Mouse (Mus musculus): ENCODE results near the gene Cgrrf1. TPM values are rescaled to one million over a fixed set of nuclear protein-coding genes. Genes with fewer than 3 reads are reported as not detected.
A peak's percentile ranks its signal among the peaks of the same experiment; 100 is the strongest.
"Not testable (repeated sequence)": the region's sequence is repeated elsewhere in the genome, so short reads cannot be mapped to it uniquely, and the experiment has no call there.

The Cgrrf1 gene
- polyA plus RNA-seq, 1 experiment from 2014 or later, result 27.4 TPM

GRCm38 (mm10) chr14:46803259-46803658 is 28.7 kb upstream of the Cgrrf1 start:
- Histone ChIP-seq H3K9me3 (no peaks in the 10 kb centered on the region), H3K27me3 (no peaks in the 10 kb centered on the region), H3K4me3 (no peak overlapping the region), H3K4me1 (no peaks in the 10 kb centered on the region), H3K27ac (replicated peaks) (no peak overlapping the region), H3K9ac (replicated peaks) (no peak overlapping the region), H3K36me3 (peaks cover 13% of the 10 kb centered on the region; the same call in 1 of the 2 replicates), H3K4me2 (replicated peaks) (no peak overlapping the region)
- ATAC-seq (ENCODE audit: low FRiP score, low read depth), result no peak
- 86% methylated on average over 4 of the region's 4 CpGs for WGBS

GRCm38 (mm10) chr14:46803791-46804190 is 28.1 kb upstream of the Cgrrf1 start:
- no peak for ATAC-seq (ENCODE audit: low FRiP score, low read depth)

GRCm38 (mm10) chr14:46806186-46806585 is 25.7 kb upstream of the Cgrrf1 start:
- no peaks in the 10 kb centered on the region for H3K27me3 ChIP-seq
- no peak for ATAC-seq (ENCODE audit: low FRiP score, low read depth)
- H3K4me3 ChIP-seq, result no peak overlapping the region
- no peaks in the 10 kb centered on the region for H3K9me3 ChIP-seq
- H3K4me2 ChIP-seq (replicated peaks), result no peak overlapping the region
- peaks cover 20% of the 10 kb centered on the region for H3K36me3 ChIP-seq
- H3K27ac ChIP-seq (replicated peaks), result no peak overlapping the region
- 84% methylated on average over 5 of the region's 5 CpGs for WGBS
- no peak overlapping the region for H3K9ac ChIP-seq (replicated peaks)
- H3K4me1 ChIP-seq, result no peaks in the 10 kb centered on the region

More at GRCm38 (mm10) chr14:46803791-46804190, 28.1 kb upstream of the Cgrrf1 start:
- no peaks in the 10 kb centered on the region for H3K9me3 ChIP-seq
- WGBS, result 91% methylated on average over 1 of the region's 1 CpGs
- H3K4me3 ChIP-seq, result no peak overlapping the region
- H3K36me3 ChIP-seq, result peaks cover 13% of the 10 kb centered on the region; the same call in 1 of the 2 replicates
- H3K4me2 ChIP-seq (replicated peaks), result no peak overlapping the region
- no peak overlapping the region for H3K27ac ChIP-seq (replicated peaks)
- H3K9ac ChIP-seq (replicated peaks), result no peak overlapping the region
- no peaks in the 10 kb centered on the region for H3K4me1 ChIP-seq
- H3K27me3 ChIP-seq, result no peaks in the 10 kb centered on the region

GRCm38 (mm10) chr14:46807927-46808326 is 24.0 kb upstream of the Cgrrf1 start:
- H3K9me3 ChIP-seq, result no peaks in the 10 kb centered on the region
- H3K4me1 ChIP-seq, result no peaks in the 10 kb centered on the region
- H3K4me3 ChIP-seq, result no peak overlapping the region
- no peak overlapping the region for H3K4me2 ChIP-seq (replicated peaks)
- no peaks in the 10 kb centered on the region for H3K27me3 ChIP-seq
- ATAC-seq (ENCODE audit: low FRiP score, low read depth), result no peak
- H3K9ac ChIP-seq (replicated peaks), result no peak overlapping the region
- 74% methylated on average over 3 of the region's 3 CpGs for WGBS
- peaks cover 25% of the 10 kb centered on the region for H3K36me3 ChIP-seq
- no peak overlapping the region for H3K27ac ChIP-seq (replicated peaks)

- no peak for ATAC-seq (ENCODE audit: low FRiP score, low read depth)
- no peaks in the 10 kb centered on the region for H3K27me3 ChIP-seq
- no peak overlapping the region for H3K4me3 ChIP-seq
- WGBS, result 88% methylated on average over 6 of the region's 6 CpGs
- no peak overlapping the region for H3K4me2 ChIP-seq (replicated peaks)
- H3K9ac ChIP-seq (replicated peaks), result no peak overlapping the region
- no peaks in the 10 kb centered on the region for H3K9me3 ChIP-seq
- H3K27ac ChIP-seq (replicated peaks), result no peak overlapping the region
- peaks cover 8% of the 10 kb centered on the region for H3K4me1 ChIP-seq
- H3K36me3 ChIP-seq, result peaks cover 37% of the 10 kb centered on the region
Observed at GRCm38 (mm10) chr14:46815640-46816039, 16.3 kb upstream of the Cgrrf1 start.

- Histone ChIP-seq H3K27ac (replicated peaks) (no peak overlapping the region), H3K4me3 (no peak overlapping the region), H3K27me3 (no peaks in the 10 kb centered on the region), H3K9ac (replicated peaks) (no peak overlapping the region), H3K4me2 (replicated peaks) (no peak overlapping the region), H3K9me3 (no peaks in the 10 kb centered on the region), H3K36me3 (peaks cover 30% of the 10 kb centered on the region), H3K4me1 (peaks cover 15% of the 10 kb centered on the region)
- ATAC-seq (ENCODE audit: low FRiP score, low read depth), result no peak
- WGBS, result 93% methylated on average over 8 of the region's 8 CpGs
Observed at GRCm38 (mm10) chr14:46816916-46817622, 14.9 kb upstream of the Cgrrf1 start.

GRCm38 (mm10) chr14:46818743-46819142 is 13.2 kb upstream of the Cgrrf1 start:
- Histone ChIP-seq H3K27ac (replicated peaks) (no peak overlapping the region), H3K9ac (replicated peaks) (no peak overlapping the region), H3K4me2 (replicated peaks) (no peak overlapping the region), H3K4me1 (peaks cover 15% of the 10 kb centered on the region), H3K9me3 (no peaks in the 10 kb centered on the region), H3K27me3 (peaks cover 5% of the 10 kb centered on the region), H3K36me3 (peaks cover 22% of the 10 kb centered on the region), H3K4me3 (no peak overlapping the region)
- ATAC-seq (ENCODE audit: low FRiP score, low read depth), result no peak
- WGBS, result 95% methylated on average over 7 of the region's 7 CpGs

- not testable (repeated sequence) for H3K9ac ChIP-seq (replicated peaks); ATAC-seq (ENCODE audit: low FRiP score, low read depth); H3K27ac ChIP-seq (replicated peaks); H3K4me3 ChIP-seq; H3K27me3 ChIP-seq; H3K4me2 ChIP-seq (replicated peaks); H3K9me3 ChIP-seq
- Histone ChIP-seq H3K36me3 (peaks cover 17% of the 10 kb centered on the region), H3K4me1 (peaks cover 15% of the 10 kb centered on the region)
- WGBS, result 96% methylated on average over 5 of the region's 6 CpGs
Observed at GRCm38 (mm10) chr14:46819961-46820360, 12.0 kb upstream of the Cgrrf1 start.

GRCm38 (mm10) chr14:46821271-46821872 is 10.6 kb upstream of the Cgrrf1 start:
- H3K27ac ChIP-seq (replicated peaks), result peak overlapping the region; percentile 82
- H3K4me1 ChIP-seq, result peaks cover 15% of the 10 kb centered on the region
- H3K9ac ChIP-seq (replicated peaks), result peak overlapping the region; percentile 78
- peaks cover 7% of the 10 kb centered on the region for H3K36me3 ChIP-seq
- H3K27me3 ChIP-seq, result peaks cover 11% of the 10 kb centered on the region
- H3K4me2 ChIP-seq (replicated peaks), result peak overlapping the region; percentile 83
- H3K9me3 ChIP-seq, result no peaks in the 10 kb centered on the region
- ATAC-seq (ENCODE audit: low FRiP score, low read depth), result no peak
- peak overlapping the region; percentile 86 for H3K4me3 ChIP-seq
- WGBS, result under 1% methylated on average over 11 of the region's 11 CpGs

- peak within 1 kb of the TSS; percentile 86 for H3K4me3 ChIP-seq
- ATAC-seq (ENCODE audit: low FRiP score, low read depth), result peak; percentile 97
- H3K4me2 ChIP-seq (replicated peaks), result peak within 1 kb of the TSS; percentile 83
- WGBS, result under 1% methylated on average over 65 of the region's 65 CpGs
- peaks cover under 1% of the 10 kb centered on the region; the same call in 1 of the 2 replicates for H3K36me3 ChIP-seq
- peaks cover 11% of the 10 kb centered on the region for H3K27me3 ChIP-seq
- H3K9me3 ChIP-seq, result no peaks in the 10 kb centered on the region
- H3K9ac ChIP-seq (replicated peaks), result peak within 1 kb of the TSS; percentile 78
- peak within 1 kb of the TSS; percentile 82 for H3K27ac ChIP-seq (replicated peaks)
- peaks cover 15% of the 10 kb centered on the region for H3K4me1 ChIP-seq
Observed at GRCm38 (mm10) chr14:46821873-46822716, 9.8 kb upstream of the Cgrrf1 start, which contains the start of gene Gmfb. Gmfb (minus strand) TSS chr14:46822242.

- no peak overlapping the region for H3K4me3 ChIP-seq
- peaks cover 11% of the 10 kb centered on the region for H3K27me3 ChIP-seq
- H3K4me1 ChIP-seq, result peaks cover 15% of the 10 kb centered on the region
- H3K9me3 ChIP-seq, result no peaks in the 10 kb centered on the region
- no peak overlapping the region for H3K27ac ChIP-seq (replicated peaks)
- 76% methylated on average over 2 of the region's 2 CpGs for WGBS
- H3K4me2 ChIP-seq (replicated peaks), result no peak overlapping the region
- H3K36me3 ChIP-seq, result no peaks in the 10 kb centered on the region
- H3K9ac ChIP-seq (replicated peaks), result no peak overlapping the region
- no peak for ATAC-seq (ENCODE audit: low FRiP score, low read depth)
Observed at GRCm38 (mm10) chr14:46823996-46824395, 7.9 kb upstream of the Cgrrf1 start.

- WGBS, result 68% methylated on average over 1 of the region's 1 CpGs
- H3K27ac ChIP-seq (replicated peaks), result no peak overlapping the region
- H3K4me2 ChIP-seq (replicated peaks), result no peak overlapping the region
- H3K36me3 ChIP-seq, result no peaks in the 10 kb centered on the region
- peaks cover 3% of the 10 kb centered on the region for H3K4me1 ChIP-seq
- H3K4me3 ChIP-seq, result no peak overlapping the region
- no peaks in the 10 kb centered on the region for H3K9me3 ChIP-seq
- no peak overlapping the region for H3K9ac ChIP-seq (replicated peaks)
- no peak for ATAC-seq (ENCODE audit: low FRiP score, low read depth)
- peaks cover 11% of the 10 kb centered on the region for H3K27me3 ChIP-seq
Observed at GRCm38 (mm10) chr14:46827430-46827829, 4.5 kb upstream of the Cgrrf1 start.
